Mouse (Mus musculus): ENCODE results near the gene Slc48a1. TPM values are rescaled to one million over a fixed set of nuclear protein-coding genes. Genes with fewer than 3 reads are reported as not detected.

Slc48a1 gene
- polyA plus RNA-seq, 1 experiment from 2014 or later: 36.7 TPM

DNA sequence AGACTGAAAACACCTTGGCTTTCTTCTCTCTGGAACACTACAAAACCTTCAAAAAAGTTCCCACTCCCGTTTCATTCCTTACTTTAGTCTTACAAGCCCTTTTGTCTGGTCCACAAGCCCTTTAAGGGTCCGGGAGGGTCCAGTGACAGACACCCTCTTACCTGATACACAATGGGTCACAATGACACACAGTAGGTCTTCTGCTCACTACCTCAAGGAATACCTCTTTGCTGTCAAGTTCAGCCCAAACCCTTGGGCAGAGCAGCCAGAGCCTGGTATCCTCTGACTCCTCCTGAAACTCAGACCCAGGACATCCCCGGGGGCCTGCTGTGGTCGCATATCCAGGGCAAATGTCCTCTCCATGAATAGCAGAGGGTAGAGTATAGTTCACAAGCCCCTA is 29.4 kb upstream of the Slc48a1 start:
- ATAC-seq (ENCODE audit: low FRiP score, low TSS enrichment) (no peak), DNase-seq (ENCODE audit: low spot score) (no peak)
- WGBS: 89% methylated on average over 4 of the region's 4 CpGs
- no peaks in the 10 kb centered on the region for H3K4me1 ChIP-seq (replicated peaks; ENCODE audit: control insufficient read depth, insufficient read depth)
- no peaks in the 10 kb centered on the region for H3K9me3 ChIP-seq (ENCODE audit: control insufficient read depth, low read length)
- H3K4me3 ChIP-seq (ENCODE audit: low read depth, low read length): no peak overlapping the region
- no peaks in the 10 kb centered on the region for H3K36me3 ChIP-seq (ENCODE audit: control insufficient read depth, insufficient read depth, low read length)
- H3K27me3 ChIP-seq (ENCODE audit: control insufficient read depth, insufficient read depth, low read length): no peaks in the 10 kb centered on the region
- no peak overlapping the region for H3K27ac ChIP-seq (replicated peaks)
- TF ChIP-seq EP300 (optimal IDR thresholded peaks at IDR 0.05) (no peak), CTCF (IDR thresholded peaks at IDR 0.05; ENCODE audit: low read depth) (no peak)
- no peak overlapping the region for H3K9ac ChIP-seq (ENCODE audit: low read length)
- no peak overlapping the region for H3K4me2 ChIP-seq (replicated peaks; ENCODE audit: low read depth)

GRCm38 (mm10) chr15:97749397-97749796 is 28.9 kb upstream of the Slc48a1 start:
- Histone ChIP-seq H3K27ac (replicated peaks) (no peak overlapping the region), H3K9me3 (ENCODE audit: control insufficient read depth, low read length) (no peaks in the 10 kb centered on the region), H3K9ac (ENCODE audit: low read length) (no peak overlapping the region), H3K4me3 (ENCODE audit: low read depth, low read length) (no peak overlapping the region), H3K4me1 (replicated peaks; ENCODE audit: control insufficient read depth, insufficient read depth) (no peaks in the 10 kb centered on the region), H3K27me3 (ENCODE audit: control insufficient read depth, insufficient read depth, low read length) (no peaks in the 10 kb centered on the region), H3K4me2 (replicated peaks; ENCODE audit: low read depth) (no peak overlapping the region), H3K36me3 (ENCODE audit: control insufficient read depth, insufficient read depth, low read length) (no peaks in the 10 kb centered on the region)
- TF ChIP-seq EP300 (optimal IDR thresholded peaks at IDR 0.05) (no peak), CTCF (IDR thresholded peaks at IDR 0.05; ENCODE audit: low read depth) (no peak)
- 87% methylated on average over 9 of the region's 9 CpGs for WGBS
- DNase-seq (ENCODE audit: low spot score): no peak
- ATAC-seq (ENCODE audit: low FRiP score, low TSS enrichment): no peak

DNA sequence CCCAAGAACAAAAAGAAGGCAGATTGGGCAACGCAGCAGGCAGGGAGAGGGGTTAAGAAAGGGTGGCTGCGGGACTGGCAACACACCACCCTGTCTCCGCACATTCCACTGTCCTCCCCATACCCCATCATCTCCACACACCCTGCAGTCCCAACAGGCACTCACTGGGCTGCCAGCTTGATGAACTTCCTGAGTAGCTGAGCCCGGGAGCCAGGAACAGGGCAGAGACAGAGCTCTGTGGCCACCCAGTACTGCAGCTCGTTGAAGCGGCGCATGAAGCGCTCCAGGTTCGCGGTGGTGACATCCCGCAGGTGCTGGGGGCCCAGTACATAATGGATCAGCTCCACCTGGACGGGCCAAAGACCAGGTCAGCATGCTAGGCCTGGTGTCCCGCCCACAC is 28.5 kb upstream of the Slc48a1 start:
- no peaks in the 10 kb centered on the region for H3K9me3 ChIP-seq (ENCODE audit: control insufficient read depth, low read length)
- H3K27me3 ChIP-seq (ENCODE audit: control insufficient read depth, insufficient read depth, low read length): no peaks in the 10 kb centered on the region
- TF ChIP-seq EP300 (optimal IDR thresholded peaks at IDR 0.05): no peak
- no peak for TF ChIP-seq CTCF (IDR thresholded peaks at IDR 0.05; ENCODE audit: low read depth)
- no peak for ATAC-seq (ENCODE audit: low FRiP score, low TSS enrichment)
- WGBS: 84% methylated on average over 13 of the region's 13 CpGs
- H3K4me1 ChIP-seq (replicated peaks; ENCODE audit: control insufficient read depth, insufficient read depth): no peaks in the 10 kb centered on the region
- no peak overlapping the region for H3K4me3 ChIP-seq (ENCODE audit: low read depth, low read length)
- no peak overlapping the region for H3K27ac ChIP-seq (replicated peaks)
- no peak for DNase-seq (ENCODE audit: low spot score)
- no peaks in the 10 kb centered on the region for H3K36me3 ChIP-seq (ENCODE audit: control insufficient read depth, insufficient read depth, low read length)
- H3K4me2 ChIP-seq (replicated peaks; ENCODE audit: low read depth): no peak overlapping the region
- no peak overlapping the region for H3K9ac ChIP-seq (ENCODE audit: low read length)

DNA sequence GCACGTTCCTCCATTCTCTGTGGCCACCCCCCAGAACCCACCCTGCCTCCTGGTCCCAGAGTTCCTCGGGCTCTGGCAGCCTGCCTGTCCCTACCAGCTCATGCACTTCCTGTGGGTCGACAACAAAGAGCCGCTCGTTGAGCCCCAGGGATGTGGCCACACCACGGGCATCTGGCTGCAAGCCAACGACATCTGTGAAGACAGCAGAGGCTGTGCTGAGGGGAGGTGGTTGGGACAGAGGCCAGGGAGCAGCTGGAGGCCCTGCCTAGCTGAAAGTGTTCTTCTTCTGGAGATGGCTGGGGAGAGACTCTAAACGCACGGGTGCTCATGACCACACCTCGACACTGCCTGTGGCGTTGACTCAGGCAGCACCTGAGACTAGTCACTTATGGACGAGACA is 27.6 kb upstream of the Slc48a1 start:
- WGBS: 19% methylated on average over 12 of the region's 12 CpGs
- H3K4me1 ChIP-seq (replicated peaks; ENCODE audit: control insufficient read depth, insufficient read depth): no peaks in the 10 kb centered on the region
- 0 out of 2 replicates have a peak overlapping the region, but pooled peaks have one; percentile 18 for H3K9ac ChIP-seq (ENCODE audit: low read length)
- no peak overlapping the region for H3K4me3 ChIP-seq (ENCODE audit: low read depth, low read length)
- no peak overlapping the region for H3K4me2 ChIP-seq (replicated peaks; ENCODE audit: low read depth)
- no peaks in the 10 kb centered on the region for H3K9me3 ChIP-seq (ENCODE audit: control insufficient read depth, low read length)
- H3K27ac ChIP-seq (replicated peaks): no peak overlapping the region; the same call in 1 of the 2 replicates
- no peak for TF ChIP-seq EP300 (optimal IDR thresholded peaks at IDR 0.05)
- TF ChIP-seq CTCF (IDR thresholded peaks at IDR 0.05; ENCODE audit: low read depth): no peak
- ATAC-seq (ENCODE audit: low FRiP score, low TSS enrichment) (no peak; the same call in 1 of the 2 replicates), DNase-seq (ENCODE audit: low spot score) (peak; percentile 57)
- H3K27me3 ChIP-seq (ENCODE audit: control insufficient read depth, insufficient read depth, low read length): no peaks in the 10 kb centered on the region
- no peaks in the 10 kb centered on the region for H3K36me3 ChIP-seq (ENCODE audit: control insufficient read depth, insufficient read depth, low read length)

- no peak for ATAC-seq (ENCODE audit: low FRiP score, low TSS enrichment)
- Histone ChIP-seq H3K27me3 (ENCODE audit: control insufficient read depth, insufficient read depth, low read length) (no peaks in the 10 kb centered on the region), H3K4me3 (ENCODE audit: low read depth, low read length) (no peak overlapping the region), H3K9ac (ENCODE audit: low read length) (no peak overlapping the region), H3K4me1 (replicated peaks; ENCODE audit: control insufficient read depth, insufficient read depth) (no peaks in the 10 kb centered on the region), H3K27ac (replicated peaks) (no peak overlapping the region), H3K36me3 (ENCODE audit: control insufficient read depth, insufficient read depth, low read length) (no peaks in the 10 kb centered on the region), H3K4me2 (replicated peaks; ENCODE audit: low read depth) (no peak overlapping the region), H3K9me3 (ENCODE audit: control insufficient read depth, low read length) (no peaks in the 10 kb centered on the region)
- TF ChIP-seq CTCF (IDR thresholded peaks at IDR 0.05; ENCODE audit: low read depth) (peak; percentile 69), EP300 (optimal IDR thresholded peaks at IDR 0.05) (no peak)
- peak; percentile 32 for DNase-seq (ENCODE audit: low spot score)
- WGBS: 77% methylated on average over 2 of the region's 2 CpGs
Observed at GRCm38 (mm10) chr15:97751676-97752075, 26.6 kb upstream of the Slc48a1 start.

GRCm38 (mm10) chr15:97752491-97752890 is 25.8 kb upstream of the Slc48a1 start:
- H3K9me3 ChIP-seq (ENCODE audit: control insufficient read depth, low read length): no peaks in the 10 kb centered on the region
- no peak for DNase-seq (ENCODE audit: low spot score)
- H3K27me3 ChIP-seq (ENCODE audit: control insufficient read depth, insufficient read depth, low read length): no peaks in the 10 kb centered on the region
- no peak for ATAC-seq (ENCODE audit: low FRiP score, low TSS enrichment)
- TF ChIP-seq CTCF (IDR thresholded peaks at IDR 0.05; ENCODE audit: low read depth): no peak
- no peak for TF ChIP-seq EP300 (optimal IDR thresholded peaks at IDR 0.05)
- no peak overlapping the region for H3K9ac ChIP-seq (ENCODE audit: low read length)
- no peaks in the 10 kb centered on the region for H3K36me3 ChIP-seq (ENCODE audit: control insufficient read depth, insufficient read depth, low read length)
- H3K4me2 ChIP-seq (replicated peaks; ENCODE audit: low read depth): no peak overlapping the region
- no peaks in the 10 kb centered on the region for H3K4me1 ChIP-seq (replicated peaks; ENCODE audit: control insufficient read depth, insufficient read depth)
- no peak overlapping the region for H3K4me3 ChIP-seq (ENCODE audit: low read depth, low read length)
- 85% methylated on average over 5 of the region's 5 CpGs for WGBS
- H3K27ac ChIP-seq (replicated peaks): no peak overlapping the region
